Mouse (Mus musculus) thymus, adult 2 months (tissue): ENCODE data around the gene Ncoa5.

Source experiments
- CTCF ChIP-seq: fragments of 200-500 bp; IDR thresholded peaks from 2 replicates; pipeline ENCODE4 v1.5.1; 2012; ENCODE audit warnings: mild to moderate bottlenecking, control low read depth, low read length, moderate library complexity, borderline replicate concordance; ENCODE audit not compliant: control insufficient read depth, poor library complexity, insufficient read depth; ENCODE audit errors: extremely low read depth
- POLR2A ChIP-seq: fragments of 200-500 bp; IDR thresholded peaks from 2 replicates; pipeline ENCODE4 v1.6.1; 2012; ENCODE audit warnings: mild to moderate bottlenecking, low read length, control low read depth, moderate library complexity; ENCODE audit not compliant: control insufficient read depth, poor library complexity, insufficient read depth; ENCODE audit errors: extremely low read depth

DNA sequence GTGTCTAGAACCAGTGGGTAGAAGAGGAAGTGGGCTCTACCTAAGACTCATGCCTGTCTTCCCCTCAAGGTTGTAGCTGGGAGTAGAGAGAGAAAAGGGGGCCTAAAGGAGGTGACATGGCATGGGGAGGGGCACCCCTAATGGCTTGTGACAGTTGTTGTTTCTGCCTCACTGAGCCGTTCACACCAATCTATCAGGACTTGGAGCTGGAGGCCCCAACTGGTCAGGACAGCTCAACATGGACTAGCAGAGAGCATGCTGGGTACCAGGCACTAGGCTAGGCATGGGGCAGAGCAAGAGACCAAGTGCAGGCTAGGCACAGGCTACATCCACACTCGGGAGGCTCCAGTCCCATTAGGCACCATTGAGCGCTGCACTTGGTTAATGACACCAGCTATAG, 43.6 kb downstream of the Ncoa5 start:
- TF ChIP-seq CTCF: no peak
- no peak for TF ChIP-seq POLR2A
